Mouse (Mus musculus) liver, adult 2 months (tissue): ENCODE measurements at regions not wholly inside any gene's neighbourhood (a gene's known extent, or its start where the extent isn't known, plus 50 kb on each side); places are given as distances from the start of the nearest gene placed in this dataset.

ENCODE experiments used
- DNase-seq: peaks from one replicate; pipeline ENCODE4 v3.0.0-alpha.2; 2011; ENCODE audit warnings: low read depth, low spot score; ENCODE audit errors: extremely low read depth
- H3K27ac ChIP-seq: fragments of 200-500 bp; replicated peaks from 2 replicates; pipeline ENCODE4 v1.5.1; 2012; ENCODE audit warnings: low read depth, mild to moderate bottlenecking, control low read depth, inconsistent platforms, low read length; ENCODE audit not compliant: insufficient read depth
- H3K27me3 ChIP-seq: fragments of 200-500 bp; 2 replicates; pipeline ENCODE4 v1.6.1; 2012; ENCODE audit warnings: mild to moderate bottlenecking, moderate library complexity, low read length, inconsistent platforms; ENCODE audit not compliant: control insufficient read depth, insufficient read depth
- H3K36me3 ChIP-seq: fragments of 200-500 bp; 2 replicates; pipeline ENCODE4 v1.6.1; 2012; ENCODE audit warnings: low read length, inconsistent platforms; ENCODE audit not compliant: control insufficient read depth, insufficient read depth
- H3K4me1 ChIP-seq: fragments of 200-500 bp; 2 replicates; pipeline ENCODE4 v1.6.1; 2011; ENCODE audit warnings: low read length; ENCODE audit not compliant: control insufficient read depth, insufficient read depth
- H3K4me3 ChIP-seq: fragments of 200-500 bp; 2 replicates; pipeline ENCODE4 v1.5.1; 2011; ENCODE audit warnings: low read depth, mild to moderate bottlenecking, control low read depth, low read length, moderate library complexity; ENCODE audit not compliant: insufficient read depth
- H3K79me2 ChIP-seq: fragments of 200-500 bp; 2 replicates; pipeline ENCODE4 v1.6.1; 2012; ENCODE audit warnings: inconsistent platforms, mild to moderate bottlenecking, low read length, moderate library complexity; ENCODE audit not compliant: control insufficient read depth, insufficient read depth
- H3K9ac ChIP-seq: fragments of 200-500 bp; 2 replicates; pipeline ENCODE4 v1.6.1; 2012; ENCODE audit warnings: low read depth, mild to moderate bottlenecking, control low read depth, inconsistent platforms, low read length
- CTCF ChIP-seq: fragments of 200-500 bp; IDR thresholded peaks from 2 replicates; pipeline ENCODE4 v1.5.1; 2011; ENCODE audit warnings: low read depth, low read length, control low read depth
- POLR2A ChIP-seq: fragments of 200-500 bp; IDR thresholded peaks from 2 replicates; pipeline ENCODE4 v1.6.1; 2011; ENCODE audit warnings: low read length, control low read depth; ENCODE audit not compliant: insufficient read depth; ENCODE audit errors: extremely low read depth
- WGBS: fragments of 180-500 bp; shearing (Covaris S2); methylation state at CpG from one replicate; pipeline ENCODE4 v1.1.7; 2018; 5-methylcytosine and 5-hydroxymethylcytosine counted together

GRCm38 (mm10) chr6:100474326-100474725 lies 187.0 kb upstream of the Rybp start:
- no peak for TF ChIP-seq CTCF
- no peak for TF ChIP-seq POLR2A
- no peaks in the 10 kb centered on the region for H3K27me3 ChIP-seq
- 89% methylated on average over 9 of the region's 9 CpGs for WGBS
- no peaks in the 10 kb centered on the region for H3K79me2 ChIP-seq
- no peak overlapping the region for H3K4me3 ChIP-seq
- H3K36me3 ChIP-seq, result no peaks in the 10 kb centered on the region
- no peak overlapping the region for H3K9ac ChIP-seq
- no peak overlapping the region for H3K27ac ChIP-seq
- no peaks in the 10 kb centered on the region for H3K4me1 ChIP-seq
- DNase-seq, result no peak

- TF ChIP-seq CTCF, result no peak
- no peak for TF ChIP-seq POLR2A
- no peak overlapping the region for H3K9ac ChIP-seq
- no peak overlapping the region for H3K27ac ChIP-seq
- H3K79me2 ChIP-seq, result no peaks in the 10 kb centered on the region
- no peak overlapping the region for H3K4me3 ChIP-seq
- DNase-seq, result no peak
- no peaks in the 10 kb centered on the region for H3K36me3 ChIP-seq
- no peaks in the 10 kb centered on the region for H3K4me1 ChIP-seq
- no peaks in the 10 kb centered on the region for H3K27me3 ChIP-seq
- 78% methylated on average over 2 of the region's 2 CpGs for WGBS
These were observed 182.8 kb upstream of the Rybp start for GRCm38 (mm10) chr6:100470071-100470470.

- H3K79me2 ChIP-seq, result no peaks in the 10 kb centered on the region
- no peak overlapping the region for H3K9ac ChIP-seq
- no peaks in the 10 kb centered on the region for H3K4me1 ChIP-seq
- H3K36me3 ChIP-seq, result no peaks in the 10 kb centered on the region
- H3K27ac ChIP-seq, result no peak overlapping the region
- TF ChIP-seq POLR2A (no peak), CTCF (no peak)
- DNase-seq, result no peak
- H3K27me3 ChIP-seq, result no peaks in the 10 kb centered on the region
- WGBS, result 86% methylated on average over 2 of the region's 2 CpGs
- no peak overlapping the region for H3K4me3 ChIP-seq
These were observed 175.5 kb upstream of the Rybp start for GRCm38 (mm10) chr6:100462757-100463156.

GRCm38 (mm10) chr6:100453401-100453800 lies 166.1 kb upstream of the Rybp start:
- no peaks in the 10 kb centered on the region for H3K79me2 ChIP-seq
- TF ChIP-seq POLR2A (no peak), CTCF (no peak)
- no peaks in the 10 kb centered on the region for H3K36me3 ChIP-seq
- H3K27ac ChIP-seq, result no peak overlapping the region
- no peaks in the 10 kb centered on the region for H3K27me3 ChIP-seq
- H3K4me1 ChIP-seq, result 0 out of 2 replicates have a peak, but pooled peaks cover 2% of the 10 kb centered on the region
- H3K4me3 ChIP-seq, result no peak overlapping the region
- no peak overlapping the region for H3K9ac ChIP-seq
- DNase-seq, result no peak
- WGBS, result 90% methylated on average over 3 of the region's 3 CpGs

- no peak for TF ChIP-seq POLR2A
- TF ChIP-seq CTCF, result no peak
- Histone ChIP-seq H3K27me3 (no peaks in the 10 kb centered on the region), H3K27ac (no peak overlapping the region), H3K36me3 (no peaks in the 10 kb centered on the region), H3K79me2 (no peaks in the 10 kb centered on the region), H3K4me1 (0 out of 2 replicates have a peak, but pooled peaks cover 4% of the 10 kb centered on the region), H3K4me3 (no peak overlapping the region), H3K9ac (no peak overlapping the region)
- WGBS, result 40% methylated on average over 8 of the region's 9 CpGs
- peak; percentile 65 for DNase-seq
These were observed 165.1 kb upstream of the Rybp start for GRCm38 (mm10) chr6:100452097-100453002.

GRCm38 (mm10) chr6:100450108-100450507 lies 162.8 kb upstream of the Rybp start:
- no peak for DNase-seq
- WGBS, result 94% methylated on average over 6 of the region's 6 CpGs
- TF ChIP-seq POLR2A (no peak), CTCF (no peak)

More at GRCm38 (mm10) chr6:100450108-100450507, 162.8 kb upstream of the Rybp start:
- Histone ChIP-seq H3K36me3 (no peaks in the 10 kb centered on the region), H3K79me2 (no peaks in the 10 kb centered on the region), H3K27me3 (no peaks in the 10 kb centered on the region), H3K4me3 (no peak overlapping the region), H3K4me1 (0 out of 2 replicates have a peak, but pooled peaks cover 5% of the 10 kb centered on the region), H3K9ac (no peak overlapping the region), H3K27ac (no peak overlapping the region)
